Mouse (Mus musculus) cerebellum, adult 2 months (tissue): ENCODE results near the gene Grem2. TPM values are rescaled to one million over a fixed set of nuclear protein-coding genes. Genes with fewer than 3 reads are reported as not detected.

Source experiments
- DNase-seq, 2 experiments: peaks; one replicate each; pipeline ENCODE4 v3.0.0; 2021
- H3K27ac ChIP-seq: fragments of 200-500 bp; 2 replicates; pipeline ENCODE4 v1.5.1; 2012; ENCODE audit warnings: low read length, control low read depth, inconsistent platforms; ENCODE audit not compliant: insufficient read depth
- H3K27me3 ChIP-seq: fragments of 200-500 bp; 2 replicates; pipeline ENCODE4 v1.6.1; 2012; ENCODE audit warnings: inconsistent platforms, mild to moderate bottlenecking, low read length, moderate library complexity; ENCODE audit not compliant: control insufficient read depth, insufficient read depth
- H3K4me1 ChIP-seq: fragments of 200-500 bp; 2 replicates; pipeline ENCODE4 v1.6.1; 2011; ENCODE audit warnings: low read length; ENCODE audit not compliant: control insufficient read depth, insufficient read depth
- H3K4me3 ChIP-seq: fragments of 200-500 bp; replicated peaks from 2 replicates; pipeline ENCODE3; 2011; ENCODE audit warnings: mild to moderate bottlenecking, low read depth, low read length, control low read depth; ENCODE audit not compliant: insufficient read depth
- CTCF ChIP-seq: fragments of 200-500 bp; IDR thresholded peaks from 2 replicates; pipeline ENCODE4 v1.5.1; 2011; ENCODE audit warnings: low read depth, mild to moderate bottlenecking, control low read depth, low read length, moderate library complexity, borderline replicate concordance; ENCODE audit not compliant: insufficient read depth
- POLR2A ChIP-seq: fragments of 200-500 bp; IDR thresholded peaks from 2 replicates; pipeline ENCODE4 v1.6.1; 2011; ENCODE audit warnings: low read length, control low read depth, borderline replicate concordance; ENCODE audit not compliant: insufficient read depth
- WGBS: fragments of 180-500 bp; shearing (Covaris S2); methylation state at CpG from one replicate; pipeline ENCODE4 v1.1.7; 2018; 5-methylcytosine and 5-hydroxymethylcytosine counted together
- polyA plus RNA-seq: library from polyadenylated mRNA; depleted of rRNA; stranded (reverse); fragments of >200 nt; gene quantifications from 2 replicates; pipeline ENCODE4 v1.2.3, GENCODE M21; 2012; rRNA removed

Grem2 gene
- 6.4 and 8.1 TPM in 2 replicates for polyA plus RNA-seq

DNA sequence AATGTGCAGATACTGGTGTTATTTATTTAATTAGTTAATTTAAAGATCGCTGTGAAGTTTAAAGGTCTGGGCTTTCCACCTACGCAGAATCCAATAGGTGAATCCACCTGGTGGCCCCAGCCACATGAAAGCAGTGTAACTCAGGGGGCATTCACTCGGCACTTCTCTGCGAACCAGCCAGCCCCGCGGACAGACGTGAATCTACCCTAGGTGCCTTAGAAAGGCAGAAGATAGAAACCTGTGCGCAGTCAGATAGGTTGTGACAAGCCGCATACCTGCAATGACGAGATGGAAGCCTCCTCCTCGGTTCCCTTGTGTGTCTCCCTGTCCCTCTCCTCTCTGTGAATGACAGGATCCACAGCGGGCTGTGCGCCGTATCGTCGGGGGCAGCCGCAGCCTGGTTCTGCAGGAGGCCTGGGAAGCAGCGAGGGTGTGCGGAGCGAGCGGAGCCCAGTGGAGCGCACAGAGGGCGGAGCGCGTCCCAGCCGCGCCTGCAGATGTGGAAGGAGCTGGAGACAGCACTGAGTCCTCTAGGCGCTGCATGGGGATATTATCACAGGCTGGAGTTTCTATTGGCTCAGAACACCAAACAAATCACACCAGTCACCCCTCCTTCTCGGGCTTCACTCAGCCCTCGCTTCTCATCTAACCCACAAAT is at the start of gene Grem2:
TSS of gene Grem2 (minus strand) at position 522 of the 658 bp plus-strand sequence.
- WGBS = 6% methylated on average over 30 of the region's 30 CpGs

GRCm38 (mm10) chr1:174959837-174960236 is 38.2 kb upstream of the Grem2 start:
- DNase-seq = no peak
- Histone ChIP-seq H3K27me3 (no peaks in the 10 kb centered on the region), H3K27ac (no peak overlapping the region), H3K4me3 (no peak overlapping the region), H3K4me1 (no peaks in the 10 kb centered on the region)
- TF ChIP-seq CTCF (no peak), POLR2A (no peak)
- 93% methylated on average over 3 of the region's 3 CpGs for WGBS

More for the DNA sequence above, at the start of gene Grem2:
- TF ChIP-seq POLR2A = no peak
- no peak for TF ChIP-seq CTCF
- peak in 1 of 2 experiments; percentile 15 for DNase-seq
- Histone ChIP-seq H3K4me3 (no peak within 1 kb of the TSS), H3K27me3 (no peaks in the 10 kb centered on the region), H3K27ac (no peak within 1 kb of the TSS), H3K4me1 (no peaks in the 10 kb centered on the region)

DNA sequence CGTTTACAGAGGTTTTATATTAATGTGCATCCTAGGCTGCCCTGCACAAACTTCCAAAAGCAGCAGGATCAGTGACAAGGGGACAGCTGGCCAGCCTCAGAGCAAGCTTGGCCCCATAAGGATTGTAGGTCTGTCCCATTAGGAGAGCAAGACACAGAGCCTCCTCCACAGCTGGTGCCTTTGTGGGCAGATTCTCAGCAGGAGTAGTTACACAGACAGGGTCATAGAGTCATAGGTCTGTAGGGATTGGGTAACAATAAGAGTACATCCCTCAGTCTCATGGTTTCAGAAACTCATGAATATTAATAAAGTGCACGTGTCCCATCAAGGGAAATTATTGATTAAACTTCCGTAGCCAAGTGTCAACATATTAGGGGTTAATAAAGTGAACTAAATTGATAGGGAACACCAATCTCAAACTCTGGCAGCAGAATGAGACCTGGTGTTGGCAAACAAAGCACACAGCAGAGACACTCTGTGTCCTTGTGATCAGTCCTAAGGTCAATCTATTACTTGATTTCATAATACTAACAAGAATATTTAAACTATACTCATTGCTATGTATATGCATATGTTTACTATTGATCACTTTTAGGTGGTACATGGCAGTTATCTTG is 9.5 kb upstream of the Grem2 start:
- H3K27me3 ChIP-seq = no peaks in the 10 kb centered on the region
- no peak overlapping the region for H3K27ac ChIP-seq
- no peak overlapping the region for H3K4me3 ChIP-seq
- WGBS = 26% methylated on average over 3 of the region's 3 CpGs
- DNase-seq = no peak
- TF ChIP-seq CTCF (no peak), POLR2A (no peak)
- no peaks in the 10 kb centered on the region for H3K4me1 ChIP-seq

GRCm38 (mm10) chr1:174929459-174930181 is 8.0 kb upstream of the Grem2 start:
- H3K4me1 ChIP-seq = no peaks in the 10 kb centered on the region
- WGBS = 43% methylated on average over 7 of the region's 7 CpGs
- no peak overlapping the region for H3K27ac ChIP-seq
- DNase-seq = no peak
- no peak overlapping the region for H3K4me3 ChIP-seq
- no peaks in the 10 kb centered on the region for H3K27me3 ChIP-seq
- TF ChIP-seq POLR2A (no peak), CTCF (no peak)

DNA sequence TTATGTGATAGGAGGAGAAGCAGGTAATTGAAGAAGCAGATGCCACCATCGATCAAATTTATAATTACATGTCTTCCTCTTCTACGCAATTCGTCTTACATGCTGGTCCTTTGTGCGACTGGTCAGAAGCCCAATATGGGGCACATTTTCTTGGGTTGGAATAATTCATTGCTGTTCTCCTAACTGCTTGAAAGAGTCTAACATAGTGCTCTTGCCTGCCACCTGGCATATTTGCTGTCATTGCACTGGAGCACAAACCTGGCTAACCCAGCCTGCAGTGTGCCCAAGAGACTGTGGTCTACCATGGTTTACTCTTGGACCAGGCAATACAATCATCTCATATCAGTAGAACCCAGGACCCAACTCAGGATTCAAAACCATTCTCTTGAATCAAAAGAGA is 2.7 kb downstream of the Grem2 start:
- Histone ChIP-seq H3K27me3 (no peaks in the 10 kb centered on the region), H3K4me1 (no peaks in the 10 kb centered on the region), H3K27ac (no peak overlapping the region), H3K4me3 (no peak overlapping the region)
- 94% methylated on average over 4 of the region's 4 CpGs for WGBS
- TF ChIP-seq CTCF = no peak
- no peak for TF ChIP-seq POLR2A
- no peak for DNase-seq

DNA sequence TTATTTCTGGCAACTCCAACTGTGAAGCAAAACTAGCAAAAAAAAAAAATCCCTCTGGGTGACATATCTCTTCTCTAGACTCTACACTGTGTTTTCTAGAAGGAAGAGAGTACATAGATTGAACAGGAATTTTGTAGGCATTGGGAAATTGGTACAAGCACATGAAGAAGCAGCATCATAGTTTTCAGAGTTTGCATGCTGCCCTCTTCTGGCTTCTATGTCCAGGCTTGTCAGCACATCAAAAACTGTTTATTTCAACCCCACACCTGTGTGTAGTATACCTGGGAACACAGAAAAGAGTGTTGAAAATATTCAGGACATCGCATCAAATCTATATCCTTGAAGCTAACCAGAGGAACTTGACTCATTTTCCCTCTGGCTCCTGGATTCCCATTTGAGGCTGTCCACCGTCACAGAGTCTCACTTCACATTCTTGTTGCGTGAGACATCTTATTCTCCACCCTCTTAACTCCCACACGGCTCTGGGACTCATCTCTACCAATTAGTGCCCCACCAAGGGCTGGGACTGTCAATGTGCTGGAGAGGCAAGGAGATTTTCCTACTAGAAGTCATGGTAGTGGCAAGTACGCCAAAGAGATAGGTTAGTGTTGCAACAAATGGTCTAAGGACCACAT is 3.3 kb downstream of the Grem2 start:
- Histone ChIP-seq H3K4me3 (no peak overlapping the region), H3K27me3 (no peaks in the 10 kb centered on the region), H3K27ac (no peak overlapping the region), H3K4me1 (no peaks in the 10 kb centered on the region)
- 85% methylated on average over 5 of the region's 5 CpGs for WGBS
- no peak for DNase-seq
- no peak for TF ChIP-seq POLR2A
- TF ChIP-seq CTCF = no peak

- TF ChIP-seq POLR2A (no peak), CTCF (no peak)
- no peaks in the 10 kb centered on the region for H3K27me3 ChIP-seq
- WGBS = 83% methylated on average over 3 of the region's 3 CpGs
- no peak overlapping the region for H3K27ac ChIP-seq
- H3K4me1 ChIP-seq = no peaks in the 10 kb centered on the region
- H3K4me3 ChIP-seq = no peak overlapping the region
- no peak for DNase-seq
Measured at GRCm38 (mm10) chr1:174909834-174910233, 11.8 kb downstream of the Grem2 start.
